Mouse (Mus musculus): ENCODE data around the gene Pax5.

Pax5 gene

GRCm38 (mm10) chr4:44578591-44578990, 131.7 kb downstream of the Pax5 start:
- WGBS: 66% methylated on average over 5 of the region's 5 CpGs

GRCm38 (mm10) chr4:44577293-44577692, 133.0 kb downstream of the Pax5 start:
- WGBS: 61% methylated on average over 5 of the region's 5 CpGs

GRCm38 (mm10) chr4:44576786-44577185, 133.5 kb downstream of the Pax5 start:
- 56% methylated on average over 5 of the region's 5 CpGs for WGBS

GRCm38 (mm10) chr4:44573017-44573416, 137.3 kb downstream of the Pax5 start:
- 88% methylated on average over 5 of the region's 5 CpGs for WGBS

- WGBS: 68% methylated on average over 5 of the region's 5 CpGs
Measured at GRCm38 (mm10) chr4:44572373-44572772, 137.9 kb downstream of the Pax5 start.

- 95% methylated on average over 10 of the region's 10 CpGs for WGBS
Measured at GRCm38 (mm10) chr4:44569138-44569537, 141.1 kb downstream of the Pax5 start.

GRCm38 (mm10) chr4:44568666-44569065, 141.6 kb downstream of the Pax5 start:
- 73% methylated on average over 10 of the region's 10 CpGs for WGBS

GRCm38 (mm10) chr4:44566401-44566800, 143.9 kb downstream of the Pax5 start:
- 78% methylated on average over 8 of the region's 8 CpGs for WGBS

GRCm38 (mm10) chr4:44565126-44566082, 144.9 kb downstream of the Pax5 start:
- 82% methylated on average over 12 of the region's 12 CpGs for WGBS

- WGBS: 7% methylated on average over 10 of the region's 10 CpGs
Measured at GRCm38 (mm10) chr4:44564602-44565001, 145.7 kb downstream of the Pax5 start.

- 79% methylated on average over 8 of the region's 8 CpGs for WGBS
Measured at GRCm38 (mm10) chr4:44560956-44561355, 149.3 kb downstream of the Pax5 start.

- 25% methylated on average over 7 of the region's 7 CpGs for WGBS
Measured at GRCm38 (mm10) chr4:44558564-44558955, 151.7 kb downstream of the Pax5 start.

- 10% methylated on average over 36 of the region's 36 CpGs for WGBS
Measured at GRCm38 (mm10) chr4:44557815-44558563, 152.3 kb downstream of the Pax5 start.

- 34% methylated on average over 9 of the region's 9 CpGs for WGBS
Measured at GRCm38 (mm10) chr4:44556586-44557281, 153.6 kb downstream of the Pax5 start.

GRCm38 (mm10) chr4:44555576-44555975, 154.7 kb downstream of the Pax5 start:
- 90% methylated on average over 9 of the region's 9 CpGs for WGBS

- 85% methylated on average over 12 of the region's 12 CpGs for WGBS
Measured at GRCm38 (mm10) chr4:44551470-44551869, 158.8 kb downstream of the Pax5 start.

- 84% methylated on average over 7 of the region's 7 CpGs for WGBS
Measured at GRCm38 (mm10) chr4:44549029-44549428, 161.3 kb downstream of the Pax5 start.

- WGBS: 43% methylated on average over 8 of the region's 8 CpGs
Measured at GRCm38 (mm10) chr4:44545669-44546068, 164.6 kb downstream of the Pax5 start.

GRCm38 (mm10) chr4:44544495-44544894, 165.8 kb downstream of the Pax5 start:
- 58% methylated on average over 1 of the region's 1 CpGs for WGBS

GRCm38 (mm10) chr4:44543880-44544279, 166.4 kb downstream of the Pax5 start:
- 98% methylated on average over 2 of the region's 2 CpGs for WGBS

- WGBS: 80% methylated on average over 3 of the region's 3 CpGs
Measured at GRCm38 (mm10) chr4:44542101-44542500, 168.2 kb downstream of the Pax5 start.

- WGBS: 73% methylated on average over 5 of the region's 5 CpGs
Measured at GRCm38 (mm10) chr4:44538488-44538887, 171.8 kb downstream of the Pax5 start.

All from cerebral cortex, adult 2 months (tissue).